Mouse (Mus musculus): ENCODE data around the gene Gm11084. TPM values are rescaled to one million over a fixed set of nuclear protein-coding genes. Genes with fewer than 3 reads are reported as not detected.
"Not testable (repeated sequence)": the region's sequence is repeated elsewhere in the genome, so short reads cannot be mapped to it uniquely, and the experiment has no call there.

The Gm11084 gene
- total RNA-seq, 2 experiments from 2014 or later = not detected

GRCm38 (mm10) chr2:72995346-72996097 is 9.0 kb upstream of the Gm11084 start:
- peak; percentile 93 for DNase-seq
- intact Hi-C loops (cut with DNase I) = no loop called here

GRCm38 (mm10) chr2:72994165-72994564 is 7.6 kb upstream of the Gm11084 start:
- intact Hi-C loops (cut with DNase I) = no loop called here
- no peak for DNase-seq

GRCm38 (mm10) chr2:72992497-72992896 is 6.0 kb upstream of the Gm11084 start:
- intact Hi-C loops (cut with DNase I) = no loop called here
- DNase-seq = no peak

GRCm38 (mm10) chr2:72988945-72989344 is 2.4 kb upstream of the Gm11084 start:
- DNase-seq; intact Hi-C loops (cut with DNase I): not testable (repeated sequence)

GRCm38 (mm10) chr2:72985516-72985915 is 1.0 kb downstream of the Gm11084 start:
- intact Hi-C loops (cut with DNase I) = no loop called here
- DNase-seq = no peak

- intact Hi-C loops (cut with DNase I) = no loop called here
Measured at GRCm38 (mm10) chr2:72984806-72985205, 1.7 kb downstream of the Gm11084 start.

GRCm38 (mm10) chr2:72983211-72983610 is 3.3 kb downstream of the Gm11084 start:
- intact Hi-C loops (cut with DNase I) = no loop called here
- DNase-seq = no peak

More at GRCm38 (mm10) chr2:72984806-72985205, 1.7 kb downstream of the Gm11084 start:
- no peak for DNase-seq

GRCm38 (mm10) chr2:72982110-72982785 is 4.3 kb downstream of the Gm11084 start:
- no peak for DNase-seq
- intact Hi-C loops (cut with DNase I) = no loop called here

- intact Hi-C loops (cut with DNase I) = no loop called here
- DNase-seq = no peak
Measured at GRCm38 (mm10) chr2:72981441-72982109, 4.9 kb downstream of the Gm11084 start.

- intact Hi-C loops (cut with DNase I) = no loop called here
- no peak for DNase-seq
Measured at GRCm38 (mm10) chr2:72981075-72981420, 5.5 kb downstream of the Gm11084 start.

GRCm38 (mm10) chr2:72980337-72981074 is 6.0 kb downstream of the Gm11084 start, which contains the start of gene Sp3:
Gene Sp3 (minus strand): TSS chr2:72980446.
- peak; percentile 99 for DNase-seq
- intact Hi-C loops (cut with DNase I) = no loop called here

GRCm38 (mm10) chr2:72979659-72980071 is 6.9 kb downstream of the Gm11084 start:
- DNase-seq = peak; percentile 95
- intact Hi-C loops (cut with DNase I) = loop anchor here (2.0 to 10.0 kb wide), 2 partner anchors 295 to 465 kb away; no protein-coding TSS in a partner anchor

- intact Hi-C loops (cut with DNase I) = loop anchor here (2.0 to 10.0 kb wide), 2 partner anchors 296 to 464 kb away; no protein-coding TSS in a partner anchor
Measured at GRCm38 (mm10) chr2:72978901-72979658, 7.4 kb downstream of the Gm11084 start.

GRCm38 (mm10) chr2:72978473-72978872 is 8.0 kb downstream of the Gm11084 start:
- peak; percentile 73 for DNase-seq
- intact Hi-C loops (cut with DNase I) = loop anchor here (2.0 to 10.0 kb wide), 2 partner anchors 296 to 464 kb away; no protein-coding TSS in a partner anchor

More at GRCm38 (mm10) chr2:72978901-72979658, 7.4 kb downstream of the Gm11084 start:
- DNase-seq = peak; percentile 91

GRCm38 (mm10) chr2:72977272-72977671 is 9.2 kb downstream of the Gm11084 start:
- no peak for DNase-seq
- intact Hi-C loops (cut with DNase I) = loop anchor here (10.0 kb wide), 1 partner anchor 462 kb away; no protein-coding TSS in a partner anchor

GRCm38 (mm10) chr2:72976036-72976435 is 10.5 kb downstream of the Gm11084 start:
- intact Hi-C loops (cut with DNase I) = loop anchor here (10.0 kb wide), 1 partner anchor 461 kb away; no protein-coding TSS in a partner anchor
- no peak for DNase-seq

GRCm38 (mm10) chr2:72970831-72971230 is 15.7 kb downstream of the Gm11084 start:
- no peak for DNase-seq
- intact Hi-C loops (cut with DNase I) = loop anchor here (10.0 kb wide), 1 partner anchor 456 kb away; no protein-coding TSS in a partner anchor

- no peak for DNase-seq
- intact Hi-C loops (cut with DNase I) = loop anchor here (10.0 kb wide), 1 partner anchor 456 kb away; no protein-coding TSS in a partner anchor
Measured at GRCm38 (mm10) chr2:72970302-72970701, 16.2 kb downstream of the Gm11084 start.

GRCm38 (mm10) chr2:72968536-72968935 is 18.0 kb downstream of the Gm11084 start:
- DNase-seq = no peak
- intact Hi-C loops (cut with DNase I) = no loop called here

All from left cerebral cortex, postnatal 4 days (tissue).